Mouse (Mus musculus) myocyte (in vitro differentiated cells): ENCODE results near the gene Bmpr1a.

Experiments used
- CEBPB ChIP-seq: IDR thresholded peaks from 2 replicates; pipeline ENCODE4 v1.6.1; 2011; ENCODE audit warnings: mild to moderate bottlenecking, moderate library complexity; ENCODE audit not compliant: poor library complexity, insufficient read depth, severe bottlenecking
- MYOD1 ChIP-seq, 3 experiments: IDR thresholded peaks; one replicate each; pipeline ENCODE4 v1.6.1; 2011; ENCODE audit warnings: control low read depth in 2 of 3, low read depth in 2 of 3, mild to moderate bottlenecking in 2 of 3, moderate library complexity in 1 of 3; ENCODE audit not compliant: insufficient read length in 2 of 3, control insufficient read depth in 1 of 3
- POLR2A ChIP-seq: IDR thresholded peaks from one replicate; pipeline ENCODE4 v1.6.1; 2011; ENCODE audit warnings: low read depth, mild to moderate bottlenecking, control low read depth, moderate library complexity; ENCODE audit not compliant: insufficient read length
- POLR2AphosphoS2 ChIP-seq: IDR thresholded peaks from one replicate; pipeline ENCODE4 v1.6.1; 2011; ENCODE audit warnings: low read depth, control low read depth; ENCODE audit not compliant: insufficient read length
- TCF12 ChIP-seq: IDR thresholded peaks from one replicate; pipeline ENCODE4 v1.6.1; 2011; ENCODE audit warnings: mild to moderate bottlenecking, control low read depth; ENCODE audit not compliant: poor library complexity, insufficient read depth, severe bottlenecking
- USF1 ChIP-seq: IDR thresholded peaks from one replicate; pipeline ENCODE4 v1.6.1; 2011; ENCODE audit warnings: low read depth, mild to moderate bottlenecking, control low read depth, moderate library complexity

GRCm38 (mm10) chr14:34417501-34417900 is 85.6 kb downstream of the Bmpr1a start:
- TF ChIP-seq POLR2A (no peak), USF1 (no peak), TCF12 (no peak), POLR2AphosphoS2 (no peak), MYOD1 (IDR thresholded peaks at IDR 0.05; ENCODE audit: control insufficient read depth in 1 of 3, insufficient read length in 2 of 3, low read depth in 2 of 3) (no peak), CEBPB (no peak)
